Mouse (Mus musculus) thymus, postnatal 36 days (tissue): ENCODE results near the gene Cnpy3.
A peak's percentile ranks its signal among the peaks of the same experiment; 100 is the strongest.

Source experiments
- DNase-seq, 2 experiments: peaks; one replicate each; pipeline ENCODE4 v3.0.0; 2022; ENCODE audit warnings: mixed read lengths in 2 of 2

Cnpy3 gene

GRCm38 (mm10) chr17:46763544-46763943 lies 11.5 kb upstream of the Cnpy3 start, which contains the start of gene Ptcra:
TSS of gene Ptcra (minus strand) at chr17:46763712.
- peak; percentile 67 to 85 for DNase-seq

DNA sequence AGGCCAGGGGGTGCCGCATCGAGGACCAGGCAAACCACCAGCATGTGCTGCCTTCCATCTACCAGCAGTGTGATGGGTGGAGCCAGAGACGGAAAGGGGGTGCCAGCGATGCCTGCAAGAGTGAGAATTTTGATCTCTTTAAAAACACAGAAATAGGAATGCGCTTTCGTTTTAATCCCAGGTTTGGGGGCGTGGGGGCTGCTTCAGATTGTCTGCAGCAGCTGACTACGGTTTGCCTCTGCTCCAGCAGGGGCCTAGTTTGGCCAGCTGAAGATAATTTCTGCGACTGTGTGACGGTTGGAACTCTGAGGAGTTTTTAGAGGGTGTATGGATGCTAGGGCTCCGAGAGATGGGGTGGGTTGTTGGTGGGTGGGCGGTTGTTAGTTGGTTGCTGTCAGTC lies 6.7 kb upstream of the Cnpy3 start:
- no peak for DNase-seq

DNA sequence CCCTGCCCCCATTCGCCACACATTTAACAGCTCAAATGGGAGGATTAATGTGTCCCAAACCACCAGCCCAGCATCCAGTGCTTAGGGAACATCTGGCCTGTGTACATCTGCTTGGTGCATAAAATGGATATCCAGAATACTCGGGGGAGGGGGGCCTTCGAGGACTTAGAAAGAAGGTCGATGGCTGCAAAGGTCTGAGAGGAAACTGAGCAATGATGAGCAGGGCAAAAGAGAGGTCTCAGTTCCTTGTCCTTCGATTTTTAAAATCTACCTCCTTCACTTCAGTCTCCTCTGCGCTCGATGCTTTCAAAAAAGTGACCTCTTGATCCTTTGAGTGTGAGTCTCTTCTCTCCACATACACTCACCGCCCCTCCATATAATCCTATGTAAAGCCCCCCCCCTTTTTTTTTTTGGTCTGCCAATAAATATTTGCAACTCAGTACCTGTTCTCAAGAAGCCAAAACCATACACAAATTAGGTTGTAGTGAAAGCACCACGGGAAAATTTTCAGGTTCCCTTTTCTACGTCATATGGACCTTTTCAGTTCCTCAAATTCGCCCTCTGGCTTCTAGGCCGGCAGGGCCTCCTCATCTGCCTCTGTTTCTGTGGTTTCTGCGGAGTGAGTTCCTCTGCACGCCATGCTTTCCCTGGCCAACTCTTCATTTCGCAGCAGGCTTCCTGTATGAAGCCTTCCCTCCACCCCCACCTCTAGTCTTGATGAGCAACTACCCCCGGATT lies 789 bp downstream of the Cnpy3 start:
- no peak for DNase-seq

DNA sequence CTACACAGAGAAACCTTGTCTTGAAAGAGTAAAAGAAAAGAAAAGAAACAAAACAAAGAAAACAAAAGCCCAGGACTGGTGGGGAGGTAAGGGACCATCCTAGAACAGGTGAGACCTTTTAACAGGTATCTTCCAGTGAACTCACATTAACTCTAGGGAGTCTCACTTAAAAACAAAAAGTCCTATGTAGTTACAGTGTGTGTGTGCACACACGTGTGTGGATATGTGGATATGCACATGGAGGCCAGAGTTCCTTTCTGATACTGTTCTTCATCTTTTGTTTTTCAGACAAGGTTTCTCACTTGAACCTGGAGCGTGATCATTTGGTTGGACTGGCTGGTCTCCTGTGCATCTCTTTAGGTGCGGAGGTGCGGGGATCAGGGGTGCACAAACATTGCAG lies 1.4 kb downstream of the Cnpy3 start:
- DNase-seq = no peak

GRCm38 (mm10) chr17:46749282-46749681 lies 2.7 kb downstream of the Cnpy3 start:
- DNase-seq = no peak

DNA sequence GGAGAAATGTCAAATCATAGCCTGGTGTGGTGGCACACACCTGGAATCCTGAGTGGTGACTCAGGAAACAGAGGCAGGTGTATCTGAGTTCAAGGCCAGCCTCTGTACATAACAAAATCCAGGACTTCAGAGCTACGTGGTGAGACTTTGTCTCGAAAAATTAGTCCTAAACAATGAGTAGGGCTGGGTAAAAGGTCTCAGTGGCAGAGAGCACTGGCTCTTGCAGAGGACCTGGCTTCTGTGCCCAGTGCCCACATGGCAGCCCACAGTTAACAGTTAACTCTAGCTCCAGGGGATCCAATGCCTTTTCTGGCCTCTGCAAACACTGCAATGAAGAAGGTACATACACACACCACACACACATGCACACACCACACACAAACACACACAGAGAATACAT lies 4.2 kb downstream of the Cnpy3 start:
- no peak for DNase-seq

DNA sequence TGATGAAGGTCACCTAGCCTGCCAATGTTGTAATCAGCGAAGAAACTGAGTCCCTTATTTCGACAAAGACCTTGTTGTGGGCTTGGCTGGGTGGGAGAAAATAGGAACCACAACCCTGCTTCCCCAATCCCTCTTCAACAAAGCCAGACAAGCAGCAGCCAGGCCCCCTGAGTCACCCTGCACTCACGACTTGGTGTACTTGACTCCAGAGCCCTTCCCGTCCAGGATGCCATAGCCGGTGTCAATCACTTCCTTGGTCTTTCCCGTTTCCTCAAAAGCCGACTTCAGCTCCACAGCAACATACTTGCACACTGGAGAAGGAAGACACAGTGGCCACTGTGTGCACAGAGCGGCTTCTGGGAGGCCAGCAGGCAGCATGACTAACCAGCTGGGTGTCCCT lies 4.8 kb downstream of the Cnpy3 start:
- no peak for DNase-seq

- DNase-seq = no peak
These were observed 6.5 kb downstream of the Cnpy3 start for GRCm38 (mm10) chr17:46745506-46745905.

GRCm38 (mm10) chr17:46742986-46743385 lies 9.0 kb downstream of the Cnpy3 start:
- DNase-seq = no peak

DNA sequence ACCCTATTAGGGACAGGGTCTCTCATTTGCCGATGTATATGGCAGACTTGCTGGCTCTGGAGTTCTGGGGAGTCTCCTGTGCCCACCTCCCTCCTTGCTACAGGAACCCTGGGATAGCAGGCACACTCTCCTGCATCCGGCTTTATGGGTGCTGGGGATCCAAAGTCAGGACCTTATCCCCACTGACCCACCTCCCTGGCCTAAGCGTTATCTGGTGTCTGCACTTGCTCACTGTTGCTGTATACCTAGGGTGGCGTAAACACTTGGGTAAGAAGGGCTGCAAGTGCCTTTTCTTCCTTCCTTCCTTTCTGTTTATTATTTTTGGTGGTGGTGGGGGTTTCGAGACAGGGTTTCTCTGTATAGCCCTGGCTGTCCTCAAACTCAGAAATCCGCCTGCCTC lies 10.7 kb downstream of the Cnpy3 start:
- DNase-seq = no peak

- peak; percentile 50 to 52 for DNase-seq
These were observed 15.9 kb downstream of the Cnpy3 start for GRCm38 (mm10) chr17:46736160-46736559.

- no peak for DNase-seq
These were observed 16.7 kb downstream of the Cnpy3 start for GRCm38 (mm10) chr17:46735287-46735686.

DNA sequence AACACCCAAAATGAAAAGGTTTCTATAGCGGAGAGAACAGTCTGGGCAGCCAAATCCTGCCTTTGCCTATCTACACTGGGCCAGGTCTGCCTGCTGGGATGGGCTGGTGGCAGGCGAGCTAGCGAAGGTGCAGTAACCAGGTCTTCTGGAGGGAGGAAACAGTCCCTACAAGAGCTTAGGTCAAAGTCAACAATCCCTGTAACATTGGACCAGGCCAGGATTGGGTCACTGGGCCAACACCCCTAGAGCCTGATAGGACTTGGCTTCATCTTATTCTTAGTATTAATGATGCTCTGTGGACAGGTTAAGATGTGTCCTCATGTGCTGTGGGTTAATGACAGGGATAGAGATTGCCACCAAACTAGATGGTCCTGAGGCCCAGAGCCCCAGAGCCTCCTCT lies 18.0 kb downstream of the Cnpy3 start:
- no peak for DNase-seq

DNA sequence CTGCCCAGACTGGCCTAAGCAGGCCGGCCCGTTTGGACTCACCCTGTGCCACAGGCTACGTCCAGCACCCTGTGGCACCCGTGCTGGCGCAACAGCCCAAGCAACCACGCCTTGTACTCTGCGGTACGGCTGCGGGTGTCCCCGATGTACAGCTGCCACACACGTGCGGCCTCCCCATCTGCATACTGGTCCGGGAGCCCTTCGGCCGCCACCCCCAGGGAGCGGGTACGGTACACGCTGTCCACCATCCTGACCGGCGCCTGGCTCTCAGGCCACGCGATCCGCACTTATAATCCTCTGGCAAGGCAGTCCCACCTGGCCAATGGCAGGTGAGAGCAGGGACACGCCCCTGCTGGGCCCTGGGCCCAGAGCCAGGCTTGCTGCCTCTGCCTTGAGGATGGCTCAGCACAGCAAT lies 23.1 kb downstream of the Cnpy3 start, which contains the start of gene Gnmt:
Gnmt (minus strand) TSS at position 265 of the 415 bp plus-strand sequence.
- DNase-seq = no peak

GRCm38 (mm10) chr17:46728496-46728895 lies 23.5 kb downstream of the Cnpy3 start:
- no peak for DNase-seq

DNA sequence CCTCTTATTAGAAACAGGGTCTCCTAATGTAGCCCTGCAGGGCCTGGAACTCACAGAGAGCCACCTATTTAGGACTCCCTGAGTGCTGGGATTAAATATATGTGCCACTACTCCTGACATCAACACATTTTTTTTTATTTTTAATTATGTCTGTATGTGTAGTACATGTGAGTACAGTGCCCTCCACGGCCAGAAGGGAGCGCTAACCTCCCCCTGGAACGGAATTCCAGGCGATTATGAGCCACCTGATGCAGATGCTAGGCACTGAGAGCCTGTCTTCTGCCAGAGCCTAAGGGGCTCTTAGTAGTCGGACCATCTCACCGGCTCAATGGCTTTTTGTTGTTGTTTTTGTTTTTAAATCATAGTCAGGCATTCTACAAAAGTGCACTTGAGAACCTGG lies 24.0 kb downstream of the Cnpy3 start:
- DNase-seq = peak; percentile 30 to 35

DNA sequence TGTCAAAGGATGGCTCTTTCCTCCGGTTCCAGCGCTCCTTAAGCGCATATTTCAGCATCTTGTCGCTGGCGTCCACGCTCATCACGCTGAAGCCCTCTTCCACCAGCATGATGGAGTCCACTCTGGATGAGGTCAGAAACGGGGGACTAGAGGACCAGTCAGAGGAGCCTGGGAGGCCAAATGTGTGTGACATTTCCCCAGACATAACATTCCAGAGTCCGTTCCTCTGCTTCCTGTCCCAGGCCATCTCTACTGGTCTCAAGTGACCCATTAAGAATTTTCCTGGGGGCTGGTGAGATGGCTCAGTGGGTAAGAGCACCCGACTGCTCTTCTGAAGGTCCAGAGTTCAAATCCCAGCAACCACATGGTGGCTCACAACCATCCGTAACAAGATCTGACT lies 24.7 kb downstream of the Cnpy3 start:
- DNase-seq = no peak

GRCm38 (mm10) chr17:46725731-46726645 lies 26.0 kb downstream of the Cnpy3 start:
- no peak for DNase-seq

DNA sequence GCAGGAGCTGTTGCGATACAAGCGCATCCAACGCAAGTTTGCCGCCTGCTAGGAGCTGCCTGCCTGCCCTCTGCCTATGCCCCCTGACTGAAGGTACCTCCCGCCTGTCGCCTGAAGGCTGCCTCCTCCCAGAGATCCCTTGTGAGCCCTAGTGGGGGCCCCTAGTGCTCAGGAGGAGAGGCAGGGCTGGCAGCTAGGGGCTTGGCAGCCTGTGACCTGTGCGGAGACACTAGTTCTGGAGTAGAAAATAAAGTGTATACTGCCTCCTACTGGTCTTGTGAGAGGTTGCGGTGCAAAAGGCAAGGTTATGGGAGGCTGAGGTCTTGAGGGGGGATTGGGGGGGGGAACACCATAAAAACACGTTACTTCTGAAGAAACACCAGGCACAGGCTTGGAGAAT lies 26.7 kb downstream of the Cnpy3 start:
- DNase-seq = peak; percentile 39 to 63

- no peak for DNase-seq
These were observed 27.4 kb downstream of the Cnpy3 start for GRCm38 (mm10) chr17:46724477-46725084.

DNA sequence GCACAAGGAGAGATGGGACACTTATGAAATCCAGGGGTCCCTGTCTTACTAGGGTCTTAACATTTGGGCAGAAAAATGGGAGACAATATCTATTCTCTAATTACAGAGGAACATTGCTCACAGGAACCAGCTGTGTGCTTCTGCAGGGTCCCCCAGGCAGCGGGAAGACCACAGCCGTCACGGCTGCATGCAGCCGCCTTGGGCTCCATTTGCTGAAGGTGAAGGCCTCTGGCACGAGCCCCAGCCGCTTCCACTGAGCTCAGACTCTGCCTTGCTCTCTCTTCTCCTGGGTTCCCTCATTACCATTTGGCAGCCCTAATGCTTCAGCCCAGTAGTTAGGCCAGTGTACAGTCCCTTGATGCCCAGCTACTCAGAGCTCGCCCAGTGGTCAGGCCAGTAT lies 30.9 kb downstream of the Cnpy3 start:
- no peak for DNase-seq

DNA sequence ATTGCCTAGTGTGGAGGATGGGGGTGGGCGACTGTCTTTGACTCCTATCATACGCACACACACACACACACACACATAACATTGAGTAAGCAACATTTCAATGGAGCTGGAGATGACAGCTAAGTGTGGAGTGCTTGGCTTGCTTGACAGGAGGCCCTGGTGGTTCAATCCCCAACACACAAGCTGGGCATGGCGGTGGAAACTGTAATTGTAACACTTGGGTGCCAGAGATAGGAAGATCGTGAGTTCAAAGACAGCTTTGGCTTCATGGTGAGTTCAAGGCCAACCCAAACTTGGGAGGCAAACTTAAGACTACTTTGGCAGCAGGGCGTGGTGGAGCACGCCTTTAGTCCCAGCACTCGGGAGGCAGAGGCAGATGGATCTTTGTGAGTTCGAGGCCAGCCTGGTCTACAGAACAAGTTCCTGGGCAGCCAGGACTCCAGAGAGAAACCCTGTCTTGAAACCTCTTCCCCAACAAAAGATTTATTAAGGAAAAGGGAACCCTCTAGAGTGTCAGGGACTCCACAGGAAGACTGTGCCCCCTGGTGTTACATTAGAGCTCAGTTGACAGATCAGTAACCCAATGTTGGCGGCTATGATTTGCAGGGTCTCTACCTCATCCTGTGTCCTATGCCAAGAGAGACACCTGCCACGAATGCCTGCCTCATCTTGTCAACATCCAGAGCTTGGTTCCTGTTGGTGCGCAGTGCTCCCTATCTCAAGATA lies 37.1 kb downstream of the Cnpy3 start:
- no peak for DNase-seq

- no peak for DNase-seq
These were observed 38.2 kb downstream of the Cnpy3 start for GRCm38 (mm10) chr17:46713849-46714248.
